Mouse (Mus musculus): ENCODE results near the gene Oxct2b. TPM values are rescaled to one million over a fixed set of nuclear protein-coding genes. Genes with fewer than 3 reads are reported as not detected.

Oxct2b gene
- total and polyA plus RNA-seq, 3 experiments: not detected

DNA sequence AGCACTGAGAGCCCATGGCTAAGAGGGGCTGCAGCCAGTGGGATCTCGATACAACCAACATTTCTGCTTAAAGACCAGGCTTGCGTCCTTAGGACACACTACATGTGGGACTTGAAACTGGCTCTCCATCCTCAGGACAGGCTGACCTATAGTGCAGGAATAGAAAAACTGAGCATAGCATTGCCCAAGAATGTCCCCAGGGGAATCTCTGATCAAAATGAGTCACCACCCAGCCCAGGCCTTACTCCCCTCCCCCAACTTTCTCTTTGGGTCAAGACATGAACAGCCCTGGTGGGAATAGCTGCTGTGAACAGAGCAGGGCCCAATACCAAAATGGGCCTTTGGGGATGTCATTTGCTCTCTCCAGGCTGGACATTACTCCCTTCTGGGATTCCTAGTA, 9.2 kb upstream of the Oxct2b start:
- TF ChIP-seq MYB (IDR thresholded peaks at IDR 0.05; ENCODE audit: low read depth, low read length): no peak
- no peak for TF ChIP-seq ZMIZ1 (IDR thresholded peaks at IDR 0.05; ENCODE audit: low read depth, low read length)
- no peak for TF ChIP-seq ZKSCAN1 (IDR thresholded peaks at IDR 0.05; ENCODE audit: low read depth, low read length)
- no peak for TF ChIP-seq ETS1 (IDR thresholded peaks at IDR 0.05; ENCODE audit: low read depth, low read length)
- Histone ChIP-seq H3K27ac (ENCODE audit: control insufficient read depth, low read depth, low read length) (no peak overlapping the region), H3K9me3 (replicated peaks; ENCODE audit: insufficient read depth, low read length) (no peaks in the 10 kb centered on the region), H3K27me3 (ENCODE audit: control insufficient read depth in 1 of 2, insufficient read depth in 2 of 2, low read length in 2 of 2) (no peaks in the 10 kb centered on the region), H3K79me2 (ENCODE audit: control insufficient read depth, insufficient read depth, low read length, poor library complexity) (no peaks in the 10 kb centered on the region), H3K4me3 (ENCODE audit: control insufficient read depth in 1 of 2, insufficient read depth in 1 of 2, low read depth in 2 of 2, low read length in 2 of 2) (no peak overlapping the region), H3K4me1 (ENCODE audit: control insufficient read depth in 1 of 2, insufficient read depth in 2 of 2, low read length in 2 of 2) (no peaks in the 10 kb centered on the region), H3K36me3 (ENCODE audit: control insufficient read depth in 1 of 2, insufficient read depth in 2 of 2, low read length in 2 of 2) (no peaks in the 10 kb centered on the region), H3K9ac (ENCODE audit: control insufficient read depth, low read depth, low read length, poor library complexity, severe bottlenecking) (no peak overlapping the region)
- DNase-seq (ENCODE audit: low read depth, low spot score): no peak

GRCm38 (mm10) chr4:123108056-123108455, 8.0 kb upstream of the Oxct2b start:
- H3K36me3 ChIP-seq (ENCODE audit: control insufficient read depth in 1 of 2, insufficient read depth in 2 of 2, low read length in 2 of 2): no peaks in the 10 kb centered on the region
- H3K9ac ChIP-seq (ENCODE audit: control insufficient read depth, low read depth, low read length, poor library complexity, severe bottlenecking): no peak overlapping the region
- TF ChIP-seq POLR2A (IDR thresholded peaks at IDR 0.05; ENCODE audit: control insufficient read depth in 1 of 2, insufficient read depth in 1 of 2, low read depth in 1 of 2, low read length in 2 of 2, poor library complexity in 1 of 2) (no peak), UBTF (IDR thresholded peaks at IDR 0.05; ENCODE audit: borderline replicate concordance, insufficient read depth, low read depth, low read length) (no peak), MYB (IDR thresholded peaks at IDR 0.05; ENCODE audit: low read depth, low read length) (no peak), USF2 (IDR thresholded peaks at IDR 0.05; ENCODE audit: borderline replicate concordance in 1 of 2, insufficient read depth in 1 of 2, low read depth in 1 of 2, low read length in 2 of 2) (no peak), MAX (IDR thresholded peaks at IDR 0.05; ENCODE audit: low read length) (no peak), ETS1 (IDR thresholded peaks at IDR 0.05; ENCODE audit: low read depth, low read length) (no peak), MAZ (IDR thresholded peaks at IDR 0.05; ENCODE audit: low read depth, low read length) (no peak), MXI1 (IDR thresholded peaks at IDR 0.05; ENCODE audit: low read depth, low read length) (no peak), E2F4 (IDR thresholded peaks at IDR 0.05; ENCODE audit: borderline replicate concordance, low read depth, low read length) (no peak), NELFE (IDR thresholded peaks at IDR 0.05; ENCODE audit: low read depth, low read length) (no peak), ZMIZ1 (IDR thresholded peaks at IDR 0.05; ENCODE audit: low read depth, low read length) (no peak), BHLHE40 (IDR thresholded peaks at IDR 0.05; ENCODE audit: borderline replicate concordance, low read depth, low read length) (no peak), TBP (IDR thresholded peaks at IDR 0.05; ENCODE audit: low read depth, low read length) (no peak), SIN3A (IDR thresholded peaks at IDR 0.05; ENCODE audit: low read length) (no peak), JUND (IDR thresholded peaks at IDR 0.05; ENCODE audit: low read depth, low read length) (no peak), ZKSCAN1 (IDR thresholded peaks at IDR 0.05; ENCODE audit: low read depth, low read length) (no peak), RCOR1 (IDR thresholded peaks at IDR 0.05; ENCODE audit: low read depth, low read length) (no peak)
- H3K4me3 ChIP-seq (ENCODE audit: control insufficient read depth in 1 of 2, insufficient read depth in 1 of 2, low read depth in 2 of 2, low read length in 2 of 2): no peak overlapping the region
- no peaks in the 10 kb centered on the region for H3K79me2 ChIP-seq (ENCODE audit: control insufficient read depth, insufficient read depth, low read length, poor library complexity)
- DNase-seq (ENCODE audit: low read depth, low spot score): no peak
- H3K27ac ChIP-seq (ENCODE audit: control insufficient read depth, low read depth, low read length): no peak overlapping the region
- no peaks in the 10 kb centered on the region for H3K9me3 ChIP-seq (replicated peaks; ENCODE audit: insufficient read depth, low read length)
- H3K27me3 ChIP-seq (ENCODE audit: control insufficient read depth in 1 of 2, insufficient read depth in 2 of 2, low read length in 2 of 2): no peaks in the 10 kb centered on the region
- H3K4me1 ChIP-seq (ENCODE audit: control insufficient read depth in 1 of 2, insufficient read depth in 2 of 2, low read length in 2 of 2): no peaks in the 10 kb centered on the region

Measured in MEL (cell line).